Mouse (Mus musculus) ZHBTc4 (cell line): ENCODE measurements around the gene Loxl3.

Experiments
- DNase-seq: peaks from one replicate; pipeline ENCODE4 v3.0.0-alpha.2; 2011; ENCODE audit warnings: low read depth, low spot score

Loxl3 gene

DNA sequence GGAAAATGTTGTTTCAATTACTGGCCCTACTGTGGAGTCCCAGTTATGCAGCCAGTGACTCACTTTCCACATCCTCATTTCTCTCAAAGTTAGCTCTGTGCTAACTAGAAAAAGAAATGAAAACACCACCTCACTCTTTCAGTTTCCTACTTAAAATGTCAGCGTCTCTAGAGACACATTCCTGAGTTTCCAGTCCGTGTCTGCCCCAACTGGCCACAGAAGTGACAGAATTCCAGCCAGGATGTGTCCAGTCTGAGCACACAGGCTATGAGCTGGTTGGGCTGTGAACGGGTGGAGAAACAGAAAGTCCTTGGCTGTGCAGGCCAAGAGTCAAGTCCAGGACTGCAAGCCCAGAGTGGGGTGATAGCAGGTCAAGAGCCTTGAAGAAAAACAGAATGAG lies 16.8 kb upstream of the Loxl3 start:
- no peak for DNase-seq

DNA sequence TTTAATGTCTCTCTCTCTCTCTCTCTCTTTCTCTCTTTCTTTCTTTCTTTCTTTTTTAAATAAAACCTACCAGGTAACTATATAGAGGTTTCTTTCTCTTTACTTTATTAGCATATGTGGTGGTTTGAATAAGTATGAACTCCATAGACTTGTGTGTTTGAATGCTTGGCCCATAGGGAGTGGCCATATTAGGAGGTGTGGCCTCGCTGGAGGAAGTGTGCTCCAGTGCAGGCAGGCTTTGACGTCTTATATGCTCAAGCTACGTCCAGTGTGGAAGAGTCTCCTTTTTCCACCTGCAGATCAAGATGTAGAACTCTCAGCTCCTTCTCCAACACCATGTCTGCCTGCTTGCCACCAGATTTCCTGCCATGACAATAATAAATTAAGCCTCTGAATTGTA lies 14.9 kb upstream of the Loxl3 start:
- no peak for DNase-seq

DNA sequence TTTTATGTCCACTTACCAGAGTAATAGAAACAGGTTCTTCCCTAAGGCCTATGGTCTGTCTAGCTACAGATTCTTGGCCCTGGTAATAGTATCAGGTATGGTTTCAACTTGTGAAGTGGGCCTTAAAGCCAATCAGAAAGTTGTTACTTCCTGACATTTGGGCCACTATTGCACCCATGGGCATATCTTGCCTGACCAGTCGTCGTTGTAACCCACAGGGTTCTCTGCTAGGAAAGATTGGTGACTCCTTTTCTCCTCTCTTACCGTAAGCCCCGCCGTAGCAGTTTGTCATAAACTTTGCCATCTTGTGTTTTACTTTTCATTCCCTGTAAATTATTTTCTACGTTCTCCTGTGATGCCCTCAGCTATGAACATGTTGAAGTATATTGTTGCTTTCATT lies 13.9 kb upstream of the Loxl3 start:
- no peak for DNase-seq

DNA sequence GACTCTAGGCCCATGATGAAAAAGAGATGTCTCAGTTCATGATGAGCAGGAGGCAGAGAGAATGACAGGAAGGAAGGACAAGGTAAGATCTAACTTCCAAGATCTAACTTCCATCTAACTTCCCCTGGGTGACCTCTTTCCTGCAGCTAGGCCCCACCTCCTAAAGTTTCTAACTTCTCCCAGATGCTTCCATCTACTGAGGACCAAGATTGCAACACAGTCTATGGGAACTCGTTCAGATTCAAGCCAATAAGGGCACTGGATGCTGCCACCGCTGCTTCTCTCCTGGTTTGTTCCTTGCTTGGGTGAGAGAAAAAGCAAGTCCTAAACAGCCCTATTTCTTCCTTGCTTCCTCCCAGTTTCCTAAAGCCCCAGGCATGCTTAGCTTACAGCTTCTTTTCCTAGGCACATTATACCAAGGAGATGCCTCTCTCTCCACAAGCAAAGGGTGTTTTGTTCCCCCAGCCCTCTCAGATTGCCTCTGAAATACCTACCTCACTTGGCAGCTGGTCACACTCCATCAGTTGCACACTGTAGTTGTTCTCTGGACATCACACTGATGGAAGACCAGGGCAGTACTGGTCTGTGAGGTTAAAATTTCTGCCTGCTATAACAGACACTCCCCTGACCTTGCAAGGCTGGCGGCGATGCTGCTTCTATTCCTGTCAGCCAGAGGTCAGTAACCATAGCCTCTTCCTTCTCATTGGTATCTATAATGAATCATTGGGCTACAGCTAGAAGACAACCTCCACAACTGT lies 13.0 kb upstream of the Loxl3 start:
- no peak for DNase-seq

DNA sequence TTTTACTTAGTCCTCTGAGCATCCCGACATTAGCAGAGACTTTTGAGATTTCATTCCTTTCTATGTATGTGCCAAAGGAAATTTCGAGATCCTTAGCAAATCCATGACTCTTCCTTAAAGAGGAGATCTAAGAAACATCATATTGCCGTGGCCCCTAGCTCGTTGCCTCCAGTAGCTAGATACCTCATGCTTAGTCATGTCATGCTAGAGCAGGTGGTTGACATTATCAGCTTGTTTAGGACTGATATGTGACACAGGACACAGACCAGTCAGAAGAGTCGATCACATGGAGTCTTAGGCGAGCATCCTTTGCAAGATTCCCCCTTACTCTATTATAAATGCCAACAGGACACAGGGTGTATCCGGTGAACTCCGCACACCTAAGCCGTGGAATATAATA lies 11.0 kb upstream of the Loxl3 start:
- DNase-seq: no peak

DNA sequence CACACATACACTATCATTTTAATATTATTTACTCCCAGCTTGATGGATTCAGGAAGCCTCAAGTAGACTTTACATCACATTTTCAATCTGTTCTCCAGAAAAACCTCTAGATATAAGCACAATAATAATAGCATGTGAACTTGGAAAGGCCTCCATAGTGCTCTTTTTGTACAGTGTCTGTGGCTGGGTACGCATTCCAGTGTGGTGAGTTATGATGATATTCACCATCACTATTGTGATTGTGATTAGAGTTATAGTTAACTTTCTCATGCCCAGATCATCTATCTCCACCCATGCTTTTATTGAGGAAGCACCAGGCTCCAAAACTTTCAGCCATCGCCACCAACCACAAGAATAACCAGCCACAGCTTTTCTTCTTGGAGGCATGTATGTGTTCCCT lies 10.2 kb upstream of the Loxl3 start:
- no peak for DNase-seq

DNA sequence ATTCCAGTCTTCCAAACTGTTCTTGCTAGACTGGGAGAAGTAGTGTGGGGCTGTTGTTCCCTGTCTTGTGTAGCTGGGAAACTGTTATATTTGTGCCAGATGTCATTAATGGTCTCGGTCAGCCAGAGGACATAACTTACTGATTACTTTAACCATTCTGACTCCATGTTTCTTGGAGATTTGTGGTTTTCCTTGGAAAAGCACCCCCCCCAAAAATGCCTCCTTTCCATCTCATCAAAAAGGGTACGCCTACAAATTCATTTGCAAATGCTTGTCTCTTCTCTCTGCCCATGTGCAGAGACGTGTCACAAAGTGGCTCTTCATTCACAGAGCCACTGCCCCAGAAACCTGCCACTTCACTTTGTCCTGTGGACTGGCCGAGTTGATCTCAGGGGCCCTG lies 9.6 kb upstream of the Loxl3 start:
- DNase-seq: no peak

DNA sequence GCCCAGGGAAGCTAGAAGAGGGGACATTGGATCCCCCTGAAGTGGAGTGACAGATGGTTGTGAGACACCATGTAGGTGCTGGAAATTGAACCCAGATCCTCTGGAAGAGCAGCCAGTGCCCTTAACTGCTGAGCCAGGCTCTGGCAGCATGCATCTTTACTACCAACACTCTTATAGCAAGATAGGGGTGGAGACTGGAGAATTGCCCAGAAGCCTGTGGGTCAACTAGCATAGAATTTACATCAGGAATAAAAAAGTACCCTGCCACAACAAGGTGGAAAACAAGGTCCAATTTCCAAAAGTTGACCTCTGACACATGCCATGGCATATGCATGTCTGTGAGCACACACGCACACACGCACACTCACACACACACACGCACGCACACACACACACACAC lies 8.8 kb upstream of the Loxl3 start:
- no peak for DNase-seq

DNA sequence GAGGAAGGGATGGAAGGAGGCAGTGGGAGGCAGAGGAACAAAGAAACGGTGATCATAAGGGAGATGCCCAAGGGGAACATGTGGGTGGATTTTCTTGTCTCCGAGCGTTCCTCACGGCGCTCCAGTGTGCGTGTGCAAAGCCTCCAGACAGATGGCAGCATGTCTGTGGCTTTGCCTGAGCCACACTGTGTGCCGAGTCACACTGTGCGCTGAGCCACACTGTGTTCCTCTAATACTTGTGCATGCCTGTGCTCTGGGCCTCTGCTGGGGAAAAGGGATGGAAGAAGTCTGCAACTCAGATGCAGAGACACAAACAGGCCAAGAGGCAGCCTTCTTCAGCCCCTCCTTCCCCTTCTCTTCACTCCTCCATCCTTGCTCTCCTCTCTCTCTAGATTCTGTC lies 6.7 kb upstream of the Loxl3 start:
- DNase-seq: no peak

DNA sequence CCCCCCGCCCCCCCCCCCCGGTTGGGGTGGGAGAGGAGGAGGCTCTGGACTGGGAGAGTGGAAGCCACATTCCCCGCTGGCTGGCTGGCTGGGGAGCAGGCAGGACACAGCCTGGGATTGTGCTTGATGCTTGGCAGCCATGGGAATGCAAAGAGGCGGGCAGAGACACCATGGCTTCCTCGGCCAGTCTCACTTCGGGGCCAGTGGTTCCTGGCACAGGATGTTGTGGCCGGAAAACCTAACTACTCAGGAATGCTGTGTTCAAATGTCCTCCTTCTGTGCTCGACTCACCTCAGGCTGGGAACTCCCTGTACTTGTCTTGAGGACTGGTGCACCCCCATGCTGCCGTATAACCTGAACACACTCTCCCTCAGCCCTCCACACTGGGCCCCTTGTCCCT lies 6.3 kb upstream of the Loxl3 start:
- DNase-seq: no peak

DNA sequence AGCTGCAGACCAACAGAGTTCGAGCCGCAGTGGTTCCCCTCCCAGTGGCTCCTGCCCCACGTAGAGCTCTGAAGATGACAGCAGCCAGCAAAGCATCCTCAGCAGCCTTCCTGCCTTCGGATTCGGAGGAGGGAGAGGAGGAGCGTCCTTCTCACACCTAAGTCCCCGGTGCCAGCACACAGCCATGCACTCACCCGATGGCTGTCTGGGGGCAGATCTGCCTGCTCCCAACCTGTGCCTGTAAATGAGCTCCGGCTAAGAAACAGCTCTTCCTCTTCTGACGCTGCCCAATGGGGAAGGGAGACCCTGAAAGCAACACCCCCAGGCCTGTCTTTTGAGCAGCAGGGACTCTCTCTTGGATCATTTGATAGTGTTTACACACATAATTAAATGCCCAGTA lies 4.2 kb upstream of the Loxl3 start:
- no peak for DNase-seq

DNA sequence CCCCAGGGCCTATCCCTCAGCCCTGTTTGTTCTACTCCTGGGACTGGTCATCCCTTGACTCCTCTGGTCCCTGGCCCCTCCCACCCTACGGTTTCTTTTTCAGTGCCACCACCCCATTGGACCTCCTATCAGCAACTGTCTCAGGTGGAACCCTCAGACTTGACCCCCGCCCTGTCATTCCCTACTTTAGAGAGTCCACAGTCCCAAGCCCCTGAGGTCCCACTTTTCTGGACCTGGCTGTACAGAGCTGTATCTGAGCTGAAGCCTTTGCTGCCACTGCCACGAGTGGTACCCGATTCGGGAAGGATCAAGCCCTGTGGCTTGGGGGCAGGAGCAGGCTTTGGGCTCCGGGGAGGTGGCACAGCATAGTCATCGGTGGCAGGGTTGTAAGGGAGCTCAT lies 2.9 kb upstream of the Loxl3 start:
- DNase-seq: no peak

DNA sequence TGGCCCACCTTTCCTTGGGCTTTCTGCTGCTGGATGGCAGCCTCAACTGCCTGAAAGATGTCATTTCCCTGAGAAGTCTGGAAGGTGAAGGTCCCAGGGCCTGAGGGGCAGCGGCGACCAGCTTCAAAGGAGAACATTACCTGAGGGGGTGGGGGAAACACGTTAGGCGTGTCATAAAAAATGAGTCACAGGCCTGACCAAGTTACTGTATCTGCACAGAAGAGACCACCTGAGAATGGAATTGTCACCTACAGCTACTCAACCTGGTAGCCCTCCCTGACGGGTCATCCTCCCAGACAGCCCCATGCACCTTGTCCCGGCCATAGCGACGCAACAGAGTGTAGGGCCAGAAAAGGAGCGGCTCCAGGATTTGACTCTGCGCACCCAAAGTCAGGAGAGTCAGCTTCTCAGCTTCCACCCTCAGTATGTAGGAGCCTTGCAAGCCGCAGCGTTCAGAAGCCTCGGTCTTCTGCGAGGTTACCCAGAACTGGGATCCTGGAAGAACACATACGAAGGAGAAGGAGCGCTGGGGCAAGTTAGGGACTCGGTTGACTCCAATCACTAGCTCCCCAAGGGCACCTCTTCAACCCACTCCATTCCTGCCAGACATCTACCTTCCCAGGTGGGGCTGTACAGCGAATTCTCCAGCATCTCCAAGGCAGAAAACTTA lies 1.9 kb upstream of the Loxl3 start:
- DNase-seq: peak; percentile 19

DNA sequence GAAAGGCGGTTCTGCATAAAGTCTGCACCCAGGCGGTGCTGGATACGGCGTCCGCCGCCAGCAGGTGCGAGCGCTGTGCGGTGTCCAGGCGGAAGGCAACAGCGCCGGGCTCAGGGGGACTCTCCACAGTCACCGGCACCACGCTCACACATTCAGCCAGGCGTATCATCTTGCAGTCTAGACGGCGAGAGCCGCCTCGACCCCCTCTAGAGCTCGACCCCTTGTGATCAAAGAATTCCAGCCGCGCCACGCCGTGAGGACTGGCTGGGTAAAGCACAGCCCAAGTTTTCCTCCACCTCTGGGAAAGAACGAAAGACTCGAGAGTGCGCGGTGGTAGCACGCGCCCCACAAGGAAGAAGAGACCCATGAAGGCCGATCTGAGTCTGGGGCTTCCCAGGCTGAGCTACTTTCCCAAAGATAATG lies 1.2 kb upstream of the Loxl3 start:
- peak; percentile 81 for DNase-seq

DNA sequence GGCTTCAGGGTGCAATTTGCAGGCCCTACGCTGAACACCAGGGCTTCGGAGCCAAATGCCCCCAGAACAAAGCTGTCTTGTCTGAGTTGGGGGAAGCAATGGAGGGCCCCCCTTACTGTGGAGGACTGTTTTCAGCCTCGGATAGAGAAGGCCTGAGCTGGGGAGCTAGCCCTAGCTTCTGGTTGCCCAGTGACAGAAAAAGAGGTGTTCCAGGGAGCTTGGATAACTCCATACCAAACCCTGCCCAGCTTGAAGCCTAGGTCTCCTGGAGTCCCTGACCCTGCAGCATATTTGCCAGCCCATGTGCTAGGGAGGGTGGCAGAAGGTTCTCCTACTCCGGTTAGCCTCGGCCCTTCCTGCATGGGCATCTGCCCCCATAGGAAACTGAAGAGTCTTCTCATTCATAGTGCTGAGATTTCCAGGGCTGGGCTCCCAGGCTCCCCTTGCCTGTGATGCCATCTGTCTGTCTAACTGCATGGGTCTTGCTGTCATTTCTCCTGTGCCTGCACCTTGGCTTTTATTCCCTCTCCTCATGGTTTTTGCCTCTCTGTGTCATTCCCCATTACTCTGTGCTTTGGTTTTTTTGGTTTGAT lies 586 bp downstream of the Loxl3 start:
- no peak for DNase-seq

DNA sequence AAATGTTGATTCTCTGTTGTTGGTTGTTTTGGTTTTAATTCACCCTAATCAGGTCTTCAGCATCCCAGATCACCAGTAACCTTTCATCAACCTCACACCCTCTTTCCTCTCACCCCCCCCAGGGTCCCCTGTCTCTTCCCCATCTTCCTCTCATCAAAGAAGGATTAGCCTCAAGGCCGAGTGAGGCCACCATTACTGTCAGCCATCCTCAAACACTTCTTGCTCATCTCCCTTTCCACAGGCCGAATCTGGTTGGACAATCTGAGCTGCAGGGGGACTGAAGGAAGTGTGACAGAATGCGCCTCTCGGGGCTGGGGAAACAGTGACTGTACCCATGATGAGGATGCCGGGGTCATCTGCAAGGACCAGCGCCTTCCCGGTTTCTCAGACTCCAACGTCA lies 3.2 kb downstream of the Loxl3 start:
- no peak for DNase-seq

DNA sequence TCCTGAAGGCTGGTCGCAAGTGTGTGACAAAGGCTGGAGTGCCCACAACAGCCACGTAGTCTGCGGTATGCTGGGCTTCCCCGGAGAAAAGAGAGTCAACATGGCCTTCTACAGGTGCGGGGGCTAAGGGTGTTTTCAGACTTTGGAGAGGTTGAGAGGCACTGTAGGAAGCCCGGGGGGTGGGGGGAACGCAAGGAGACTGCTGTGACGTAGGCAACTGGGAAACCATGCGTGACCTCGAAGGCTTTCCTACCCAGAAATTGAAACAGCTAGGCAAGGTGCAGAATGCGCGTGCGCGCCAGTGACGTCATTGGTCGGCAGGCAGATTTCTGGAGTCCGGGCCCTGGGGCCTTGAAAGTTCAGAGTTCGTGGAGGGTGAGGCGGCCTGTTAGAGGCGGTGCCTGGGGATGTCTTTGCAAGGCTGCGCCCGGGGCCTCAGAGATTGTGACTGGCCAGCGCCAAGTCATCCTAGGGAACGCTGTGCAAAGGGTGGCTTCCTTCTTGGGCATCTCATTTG lies 4.6 kb downstream of the Loxl3 start:
- peak; percentile 96 for DNase-seq

DNA sequence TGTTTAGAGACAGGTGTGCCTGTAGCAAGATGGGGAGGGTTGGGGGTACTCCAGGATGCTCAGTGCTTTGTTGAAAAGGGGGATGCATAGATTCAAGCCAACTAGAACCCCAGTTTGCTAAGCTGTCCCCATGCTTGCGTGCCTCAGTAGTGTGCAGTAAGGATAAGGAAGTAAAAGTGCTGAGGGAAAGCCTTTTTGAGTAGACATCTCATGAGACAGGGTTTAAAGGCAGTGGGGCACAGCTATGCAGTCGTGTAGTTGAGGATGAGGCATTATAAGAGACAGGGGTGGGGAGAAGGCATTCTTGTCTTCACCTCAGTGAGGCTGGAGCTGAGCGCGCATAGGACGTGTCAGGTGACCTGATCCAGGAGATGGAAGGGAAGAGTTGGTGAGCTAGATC lies 6.6 kb downstream of the Loxl3 start:
- DNase-seq: no peak

DNA sequence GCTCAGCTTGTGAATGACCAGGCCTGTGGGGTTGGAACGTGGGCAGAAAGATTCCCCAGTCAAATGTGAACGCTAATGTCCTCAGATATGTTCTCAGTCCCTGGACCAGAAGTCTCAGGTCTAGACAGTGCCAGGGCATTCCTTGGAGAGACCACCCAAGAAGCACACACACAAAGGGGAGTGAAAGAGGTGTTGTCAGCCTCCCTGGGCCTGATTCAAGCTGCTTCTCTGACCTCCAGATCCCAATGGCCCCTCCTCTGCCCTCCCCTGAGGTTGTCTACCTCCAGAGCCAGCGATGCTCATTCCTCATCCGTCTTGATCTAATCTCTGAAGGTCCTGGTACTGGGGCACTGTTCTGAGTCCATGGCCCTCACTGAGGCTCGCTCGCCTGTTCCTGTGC lies 9.6 kb downstream of the Loxl3 start:
- peak; percentile 66 for DNase-seq

DNA sequence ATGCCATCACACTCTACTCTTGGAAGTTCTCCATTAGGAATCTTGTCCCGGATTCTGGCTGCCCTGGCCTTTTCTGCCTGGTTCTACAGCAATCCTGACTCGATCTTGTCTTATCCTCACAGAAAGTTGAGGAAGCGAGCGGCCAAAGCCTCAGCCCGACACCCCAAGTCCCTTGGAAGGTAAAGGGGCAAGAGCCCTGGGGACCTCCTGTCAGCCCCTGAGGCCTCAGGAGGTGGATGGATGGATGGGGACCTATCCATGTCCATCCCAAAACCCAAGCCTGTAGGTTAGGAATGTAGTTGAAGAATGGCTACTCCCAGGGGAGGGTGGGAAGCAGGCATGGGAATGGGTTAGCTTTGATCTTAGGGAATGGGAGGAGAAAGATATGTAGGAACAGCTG lies 10.0 kb downstream of the Loxl3 start:
- no peak for DNase-seq

DNA sequence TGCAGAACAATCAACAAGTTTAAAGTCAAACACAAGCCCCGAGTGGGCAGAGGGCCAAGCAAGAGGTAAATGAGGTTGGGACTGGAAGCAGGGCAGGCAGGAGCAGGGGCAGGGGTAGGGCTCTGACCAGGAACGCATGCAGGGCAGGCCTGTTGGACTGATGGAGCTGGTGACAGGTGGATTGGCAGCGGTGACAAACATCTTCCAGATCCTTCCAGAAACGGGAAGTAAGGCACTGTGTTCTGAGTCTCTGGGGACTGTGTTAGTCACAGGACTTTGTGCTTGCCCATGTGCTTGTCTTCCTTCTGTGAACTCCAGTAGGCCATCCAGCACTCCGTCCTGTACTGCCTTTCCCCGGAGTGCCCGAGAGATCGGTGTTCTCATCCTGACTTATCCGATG lies 10.8 kb downstream of the Loxl3 start:
- no peak for DNase-seq

DNA sequence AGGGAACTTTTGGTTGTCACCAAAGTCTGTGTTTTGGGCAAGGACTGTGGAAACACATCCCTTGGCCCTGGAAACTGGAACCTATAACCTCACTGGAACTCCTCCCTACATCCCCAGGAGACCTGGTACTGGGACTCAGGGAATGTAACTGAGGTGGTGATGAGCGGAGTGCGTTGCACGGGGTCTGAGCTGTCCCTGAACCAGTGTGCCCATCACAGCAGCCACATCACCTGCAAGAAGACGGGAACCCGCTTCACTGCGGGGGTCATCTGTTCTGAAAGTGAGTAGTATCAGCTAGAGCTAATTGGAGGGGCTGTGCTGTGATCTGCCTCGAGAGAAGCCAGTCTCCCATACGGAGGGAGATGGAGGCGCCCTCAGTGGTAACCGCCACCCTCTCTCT lies 15.4 kb downstream of the Loxl3 start:
- no peak for DNase-seq
